Mouse (Mus musculus): ENCODE measurements around the gene Rif1.
"Not testable (repeated sequence)": the region's sequence is repeated elsewhere in the genome, so short reads cannot be mapped to it uniquely, and the experiment has no call there.

Gene Rif1

GRCm38 (mm10) chr2:52073141-52073904, 691 bp downstream of the Rif1 start:
- no peak for DNase-seq

DNA sequence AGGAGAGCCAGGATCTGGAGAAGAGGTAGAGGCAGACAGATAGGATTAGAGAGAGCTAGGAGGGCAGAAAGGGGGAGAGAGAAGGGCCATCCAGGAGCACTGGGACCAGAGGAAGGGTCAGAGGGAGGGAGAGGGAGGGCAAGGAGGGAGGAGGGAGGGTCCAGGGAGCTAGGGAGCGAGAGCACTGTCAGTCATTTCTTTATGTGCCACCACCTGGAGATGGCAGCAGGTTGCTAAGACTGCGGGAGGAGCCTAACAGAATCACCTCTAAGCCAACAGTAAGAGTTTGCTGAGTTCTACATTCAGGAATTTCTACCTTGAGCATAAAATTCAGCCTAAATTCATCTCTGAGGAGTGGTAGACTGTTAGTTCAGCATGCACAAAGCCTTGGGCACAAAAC, 6.0 kb downstream of the Rif1 start:
- DNase-seq = no peak

DNA sequence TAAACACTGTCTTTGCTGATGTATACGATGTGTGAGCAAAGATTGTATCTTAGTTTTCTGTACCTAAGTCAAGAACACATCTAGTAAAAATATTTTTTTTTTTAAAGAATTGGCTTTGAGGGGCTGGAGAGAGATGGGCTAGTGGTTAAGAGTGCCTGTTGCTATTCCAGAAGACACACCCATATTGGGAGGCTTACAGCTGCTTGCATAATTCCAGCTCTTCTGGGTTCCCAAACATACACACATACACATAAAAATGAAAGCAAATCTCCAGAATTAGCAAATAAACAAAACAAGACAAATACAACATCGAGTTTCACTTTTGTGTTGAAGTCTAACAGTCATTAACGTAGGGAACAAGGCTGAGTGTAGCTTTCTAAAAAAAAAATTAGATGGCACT, 11.4 kb downstream of the Rif1 start:
- no peak for DNase-seq

DNA sequence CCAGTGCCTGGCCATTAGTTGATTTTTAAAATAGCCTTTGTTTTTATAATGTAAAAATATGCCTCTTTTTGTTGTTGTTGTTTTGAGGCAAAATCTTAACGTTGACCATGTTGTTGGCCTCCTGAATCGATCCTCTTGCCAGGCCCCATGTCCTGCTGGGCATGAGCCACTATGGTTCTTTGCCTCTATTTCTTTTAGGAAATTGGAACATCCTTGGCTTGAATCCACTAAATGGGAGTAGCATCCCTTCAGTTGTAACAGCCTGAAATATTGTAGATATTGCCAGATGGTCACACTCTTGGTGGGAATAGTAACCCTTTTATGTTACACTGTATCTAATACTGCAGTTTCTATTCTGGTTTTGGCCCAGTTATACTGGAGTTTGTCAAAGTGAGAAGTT, 11.9 kb downstream of the Rif1 start:
- no peak for DNase-seq

DNA sequence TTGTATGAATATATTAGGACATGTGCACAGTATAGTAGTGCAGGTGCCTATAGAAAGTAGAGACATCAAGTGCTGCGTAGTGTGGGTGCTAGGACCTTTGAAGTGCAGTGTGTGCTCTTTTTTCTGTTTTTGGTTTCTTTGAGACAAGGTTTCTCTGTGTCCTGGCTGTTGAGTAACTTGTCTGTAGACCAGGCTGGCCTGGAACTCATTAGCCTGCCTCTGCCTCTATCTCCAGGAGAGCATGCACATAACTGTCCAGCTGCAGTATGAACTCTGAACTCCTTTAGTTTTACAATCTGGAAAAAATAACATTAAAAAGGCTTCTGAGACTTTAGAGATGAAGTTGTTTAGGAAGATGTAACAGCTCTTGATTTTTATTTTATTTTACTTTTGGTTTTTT, 41.5 kb downstream of the Rif1 start:
- no peak for DNase-seq

- DNase-seq = not testable (repeated sequence)
Observed at GRCm38 (mm10) chr2:52131370-52131769, 58.7 kb downstream of the Rif1 start.

DNA sequence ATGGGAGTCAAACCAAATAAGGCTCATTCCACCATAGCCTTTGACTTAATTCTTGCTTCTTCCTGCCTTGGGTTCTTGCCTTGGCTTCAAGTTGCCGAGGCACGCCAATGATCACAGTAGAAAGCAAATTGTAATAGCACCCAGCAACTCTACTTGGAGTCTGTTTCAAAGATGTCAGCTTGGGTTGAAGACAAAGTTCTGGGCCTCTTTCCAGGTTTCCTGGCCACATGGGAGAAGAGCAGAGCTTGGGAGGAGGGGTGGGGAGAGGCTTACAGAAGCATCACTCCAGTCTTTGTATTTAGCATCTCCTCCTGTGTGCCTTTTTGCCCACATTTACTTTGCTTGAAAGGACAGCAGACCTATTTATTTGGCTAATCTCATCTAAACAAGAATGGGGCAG, 60.7 kb downstream of the Rif1 start:
- DNase-seq = no peak

- DNase-seq = no peak
Observed at GRCm38 (mm10) chr2:52153064-52153463, 80.4 kb downstream of the Rif1 start.

DNA sequence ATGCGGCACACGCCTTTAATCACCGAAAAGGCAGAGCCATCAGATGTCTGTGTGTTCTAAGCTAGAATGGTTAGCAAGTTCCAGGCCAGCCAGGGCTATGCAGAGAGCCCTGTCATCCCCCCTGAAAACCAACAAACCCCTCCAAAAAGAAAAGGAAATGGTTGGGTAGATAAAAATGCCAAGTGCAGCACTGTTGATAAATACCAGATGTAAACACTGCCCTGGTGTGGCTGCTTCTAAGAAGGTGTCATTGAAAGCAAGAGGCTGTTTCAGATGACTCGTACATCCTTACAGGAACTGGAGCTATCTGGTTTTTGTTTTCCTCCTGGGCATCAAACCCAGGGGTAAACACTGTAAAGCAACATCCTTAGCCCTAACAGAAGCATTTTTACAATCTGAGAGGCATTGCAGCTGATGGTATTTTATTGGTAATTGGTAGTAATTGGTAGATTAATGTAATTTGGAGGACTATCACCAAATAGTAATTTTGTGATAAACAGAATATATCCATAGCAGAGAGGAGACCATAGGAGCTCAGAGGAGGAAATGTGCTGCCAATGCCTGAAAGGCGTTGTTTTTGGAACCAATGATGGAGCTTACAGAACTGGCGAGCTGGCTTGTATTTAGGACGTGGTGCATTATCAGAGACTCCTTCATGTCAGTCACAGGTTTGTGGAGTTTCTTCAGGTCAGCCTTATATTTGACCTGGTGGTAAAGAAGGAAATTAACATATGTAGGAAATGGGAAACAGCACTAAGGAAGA, 96.8 kb downstream of the Rif1 start:
- no peak for DNase-seq
